Mouse (Mus musculus) C2C12 (cell line): ENCODE measurements around the gene Slc38a10. TPM values are rescaled to one million over a fixed set of nuclear protein-coding genes. Genes with fewer than 3 reads are reported as not detected.

Experiments
- H3K27me3 ChIP-seq: one replicate; pipeline ENCODE4 v1.6.1; 2011; ENCODE audit not compliant: control insufficient read depth, insufficient read depth, insufficient read length
- H3K36me3 ChIP-seq: one replicate; pipeline ENCODE4 v1.6.1; 2011; ENCODE audit not compliant: control insufficient read depth, insufficient read depth
- H3K4me3 ChIP-seq: one replicate; pipeline ENCODE4 v1.5.1; 2011; ENCODE audit warnings: mild to moderate bottlenecking, control low read depth; ENCODE audit not compliant: poor library complexity, insufficient read depth, severe bottlenecking
- H3K79me2 ChIP-seq: one replicate; pipeline ENCODE4 v1.6.1; 2011; ENCODE audit not compliant: control insufficient read depth, insufficient read depth
- H3K79me3 ChIP-seq: one replicate; pipeline ENCODE4 v1.6.1; 2011; ENCODE audit warnings: low read depth, control low read depth
- H3ac ChIP-seq: one replicate; pipeline ENCODE3; 2011; ENCODE audit warnings: low read depth; ENCODE audit not compliant: control insufficient read depth, insufficient read length
- CEBPB ChIP-seq: IDR thresholded peaks from one replicate; pipeline ENCODE4 v1.6.1; 2011; ENCODE audit warnings: low read depth, mild to moderate bottlenecking, control low read depth, moderate library complexity
- CTCF ChIP-seq: IDR thresholded peaks from one replicate; pipeline ENCODE4 v1.5.1; 2011; ENCODE audit not compliant: control insufficient read depth, insufficient read depth, insufficient read length
- FOSL1 ChIP-seq: IDR thresholded peaks from one replicate; pipeline ENCODE4 v1.8.0; 2011; ENCODE audit warnings: mild to moderate bottlenecking, low read length; ENCODE audit not compliant: poor library complexity, insufficient read depth, severe bottlenecking
- MAX ChIP-seq: IDR thresholded peaks from one replicate; pipeline ENCODE4 v1.6.1; 2011; ENCODE audit warnings: mild to moderate bottlenecking, control low read depth
- MYOD1 ChIP-seq: IDR thresholded peaks from one replicate; pipeline ENCODE4 v1.6.1; 2011; ENCODE audit warnings: low read depth; ENCODE audit not compliant: control insufficient read depth, insufficient read length
- MYOG ChIP-seq: IDR thresholded peaks from one replicate; pipeline ENCODE4 v1.6.1; 2011; ENCODE audit not compliant: control insufficient read depth, insufficient read length; ENCODE audit errors: extremely low read depth
- USF1 ChIP-seq: IDR thresholded peaks from one replicate; pipeline ENCODE4 v1.6.1; 2011; ENCODE audit warnings: low read depth, mild to moderate bottlenecking, control low read depth, moderate library complexity
- long read RNA-seq, 2 experiments: library from polyadenylated mRNA; unstranded; transcript quantifications; one replicate each; pipeline ENCODE4 v2.0.0; 2019 to 2020
- polyA plus RNA-seq: library from polyadenylated mRNA; unstranded; fragments of >200 nt; fragmentation: generic; extraction: Trizol; gene quantifications from one replicate; pipeline ENCODE4 v1.2.1, GENCODE M21; 2012; ENCODE audit warnings: missing spikeins

Slc38a10 gene
- 71.6 TPM for polyA plus RNA-seq
- long read RNA-seq, experiment 1, full-length matches to known transcripts, result 14 of 41 reads
- long read RNA-seq, experiment 1, partial matches to known transcripts, result 5 of 41 reads
- long read RNA-seq, experiment 1, other reads (novel, unspliced or antisense), result 22 of 41 reads
- long read RNA-seq, experiment 2, full-length matches to known transcripts, result 449 of 963 reads
- long read RNA-seq, experiment 2, partial matches to known transcripts, result 31 of 963 reads
- long read RNA-seq, experiment 2, other reads (novel, unspliced or antisense), result 483 of 963 reads

- no peak for TF ChIP-seq MYOG
- no peak for TF ChIP-seq FOSL1
- no peak for TF ChIP-seq CTCF
- peak; percentile 17 for TF ChIP-seq MAX
- no peak for TF ChIP-seq USF1
- TF ChIP-seq MYOD1, result no peak
- TF ChIP-seq CEBPB, result no peak
- H3K27me3 ChIP-seq, result no peaks in the 10 kb centered on the region
Measured at GRCm38 (mm10) chr11:120151113-120151494, at the start of gene Slc38a10. Slc38a10 (minus strand) TSS chr11:120151346.

DNA sequence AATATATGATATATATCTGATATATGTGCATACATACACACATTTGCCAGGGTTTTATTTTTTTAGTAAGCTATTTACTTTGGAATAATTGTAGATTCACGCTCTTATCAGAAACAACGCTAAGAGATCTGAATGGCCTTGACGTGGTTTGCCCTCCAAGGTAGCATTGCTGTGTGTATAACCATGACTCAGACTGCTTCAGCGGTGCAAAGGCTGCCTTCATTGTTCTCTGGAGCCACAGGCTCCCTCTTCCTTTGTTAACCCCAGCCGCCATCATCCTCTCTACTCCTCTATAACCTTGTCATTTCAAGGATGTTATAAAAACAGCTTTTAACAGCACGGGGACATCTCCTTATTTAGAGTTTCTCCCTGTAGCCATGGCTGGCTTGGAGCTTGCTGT, 49.5 kb upstream of the Slc38a10 start:
- no peaks in the 10 kb centered on the region for H3K79me3 ChIP-seq
- H3K79me2 ChIP-seq, result no peaks in the 10 kb centered on the region
- no peak overlapping the region for H3ac ChIP-seq
- peaks cover 3% of the 10 kb centered on the region for H3K27me3 ChIP-seq
- H3K4me3 ChIP-seq, result no peak overlapping the region
- no peak for TF ChIP-seq MYOD1
- no peak for TF ChIP-seq FOSL1
- no peak for TF ChIP-seq CTCF
- TF ChIP-seq MAX, result no peak
- TF ChIP-seq MYOG, result no peak
- no peak for TF ChIP-seq USF1
- TF ChIP-seq CEBPB, result no peak
- no peaks in the 10 kb centered on the region for H3K36me3 ChIP-seq

More at GRCm38 (mm10) chr11:120151113-120151494, at the start of gene Slc38a10:
- peak within 1 kb of the TSS; percentile 99 for H3K4me3 ChIP-seq
- H3K79me2 ChIP-seq, result peaks cover 49% of the 10 kb centered on the region
- no peaks in the 10 kb centered on the region for H3K36me3 ChIP-seq
- H3K79me3 ChIP-seq, result peaks cover 36% of the 10 kb centered on the region
- peak within 1 kb of the TSS; percentile 92 for H3ac ChIP-seq

- no peaks in the 10 kb centered on the region for H3K36me3 ChIP-seq
- no peak for TF ChIP-seq MYOG
- no peak for TF ChIP-seq CEBPB
- no peak for TF ChIP-seq CTCF
- no peak for TF ChIP-seq USF1
- TF ChIP-seq MAX, result no peak
- TF ChIP-seq MYOD1, result no peak
- no peak for TF ChIP-seq FOSL1
- no peaks in the 10 kb centered on the region for H3K79me3 ChIP-seq
Measured at GRCm38 (mm10) chr11:120199766-120200165, 48.6 kb upstream of the Slc38a10 start.

DNA sequence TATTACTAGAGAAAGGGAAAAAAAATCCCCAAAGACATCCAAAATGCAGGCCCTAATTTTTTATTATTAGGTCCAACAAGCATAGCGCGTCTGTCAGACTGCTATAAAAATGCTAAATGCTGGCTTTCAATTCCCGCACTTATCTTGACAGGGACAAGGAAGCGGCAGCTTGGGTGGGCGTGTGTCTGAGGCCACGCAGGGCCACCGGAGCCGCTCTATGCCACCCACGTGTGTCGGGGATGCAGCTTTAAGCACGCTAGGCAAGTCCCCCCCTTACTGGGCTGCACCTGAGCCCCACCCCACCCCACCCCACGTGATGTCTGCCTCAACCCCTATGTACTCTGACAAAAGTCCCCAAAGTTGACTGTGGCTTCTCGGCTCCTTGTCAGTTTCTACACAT, 47.7 kb upstream of the Slc38a10 start:
- TF ChIP-seq CEBPB, result no peak
- no peak for TF ChIP-seq MAX
- TF ChIP-seq USF1, result no peak
- no peak for TF ChIP-seq MYOG
- no peak for TF ChIP-seq CTCF
- no peak for TF ChIP-seq FOSL1
- no peak for TF ChIP-seq MYOD1
- Histone ChIP-seq H3ac (no peak overlapping the region), H3K36me3 (no peaks in the 10 kb centered on the region), H3K27me3 (peaks cover 3% of the 10 kb centered on the region), H3K79me2 (no peaks in the 10 kb centered on the region), H3K79me3 (no peaks in the 10 kb centered on the region), H3K4me3 (no peak overlapping the region)

More at GRCm38 (mm10) chr11:120199766-120200165, 48.6 kb upstream of the Slc38a10 start:
- H3K79me2 ChIP-seq, result no peaks in the 10 kb centered on the region
- H3K4me3 ChIP-seq, result no peak overlapping the region
- H3ac ChIP-seq, result no peak overlapping the region
- H3K27me3 ChIP-seq, result peaks cover 3% of the 10 kb centered on the region

DNA sequence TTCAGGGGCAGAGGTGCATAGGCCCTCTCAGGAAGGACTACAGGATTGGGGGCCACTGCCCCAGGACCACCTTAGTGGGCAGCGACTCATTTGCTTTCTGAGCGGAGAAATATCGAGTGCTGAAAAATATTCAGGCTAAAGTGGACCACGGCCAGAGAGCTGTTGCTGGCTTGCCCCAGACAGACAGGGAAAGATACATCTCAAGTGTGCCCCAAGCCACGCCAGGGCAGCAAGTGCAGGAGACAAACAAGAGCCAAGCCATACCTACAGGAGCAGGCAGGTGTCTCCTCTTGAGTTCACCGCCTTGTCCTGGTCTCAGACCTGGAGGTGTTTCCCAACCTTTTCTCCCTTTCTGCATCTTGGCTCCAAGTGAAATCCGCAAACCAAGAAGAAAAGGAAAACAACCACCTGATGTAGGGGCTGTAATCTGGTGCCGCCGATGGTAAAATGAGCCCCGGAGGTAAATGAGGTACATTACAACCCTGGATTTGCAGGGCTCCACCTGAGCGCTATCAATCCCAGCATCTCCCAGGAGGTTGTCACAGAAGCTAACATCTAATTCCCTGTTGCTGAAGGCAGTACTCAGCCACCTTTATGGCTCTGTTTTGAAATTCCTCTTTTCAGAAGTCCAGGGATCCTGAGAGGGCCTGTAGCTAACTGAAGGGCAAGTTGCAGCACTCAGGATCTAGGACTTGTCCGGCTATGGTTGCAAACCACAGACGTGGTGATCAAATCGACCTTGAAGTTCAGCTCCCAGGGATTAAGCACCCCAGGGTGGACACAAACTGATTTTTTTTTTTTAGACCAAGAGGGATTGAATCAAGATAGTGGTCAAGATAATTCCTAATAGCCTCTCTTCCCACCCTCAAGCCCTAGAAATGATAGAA, 39.6 kb upstream of the Slc38a10 start:
- TF ChIP-seq CEBPB, result no peak
- no peak for TF ChIP-seq CTCF
- no peak for TF ChIP-seq USF1
- H3K27me3 ChIP-seq, result no peaks in the 10 kb centered on the region
- H3ac ChIP-seq, result no peak overlapping the region
- peaks cover 24% of the 10 kb centered on the region for H3K79me3 ChIP-seq
- H3K79me2 ChIP-seq, result peaks cover 38% of the 10 kb centered on the region
- H3K36me3 ChIP-seq, result peaks cover 6% of the 10 kb centered on the region
- H3K4me3 ChIP-seq, result no peak overlapping the region
